Mouse (Mus musculus) layer of hippocampus, adult 9-11 months (tissue): Measurements from ENCODE around the gene Asgr1.
"Not testable (repeated sequence)": the region's sequence is repeated elsewhere in the genome, so short reads cannot be mapped to it uniquely, and the experiment has no call there.

ENCODE experiments used
- DNase-seq: peaks from one replicate; pipeline ENCODE4 v3.0.0; 2022

Gene Asgr1

DNA sequence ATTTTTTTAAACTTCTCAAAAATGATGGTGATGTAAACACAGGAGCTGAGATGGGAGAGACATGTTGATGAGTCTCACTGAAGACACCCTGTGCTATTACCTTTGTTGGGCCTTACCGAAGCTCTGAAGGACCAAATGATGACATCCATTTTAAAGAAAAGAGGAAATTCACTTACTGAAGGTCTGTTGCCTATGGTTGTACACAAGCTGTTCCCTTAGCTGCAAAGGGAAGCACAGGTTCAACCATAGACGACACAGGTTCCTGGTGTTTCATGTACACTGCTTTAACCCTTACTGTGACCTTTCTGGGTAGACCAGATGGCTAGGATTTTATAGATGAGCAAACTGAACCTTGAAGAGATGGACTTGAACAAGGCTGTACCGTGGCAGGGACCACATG is 16.7 kb downstream of the Asgr1 start:
- not testable (repeated sequence) for DNase-seq

DNA sequence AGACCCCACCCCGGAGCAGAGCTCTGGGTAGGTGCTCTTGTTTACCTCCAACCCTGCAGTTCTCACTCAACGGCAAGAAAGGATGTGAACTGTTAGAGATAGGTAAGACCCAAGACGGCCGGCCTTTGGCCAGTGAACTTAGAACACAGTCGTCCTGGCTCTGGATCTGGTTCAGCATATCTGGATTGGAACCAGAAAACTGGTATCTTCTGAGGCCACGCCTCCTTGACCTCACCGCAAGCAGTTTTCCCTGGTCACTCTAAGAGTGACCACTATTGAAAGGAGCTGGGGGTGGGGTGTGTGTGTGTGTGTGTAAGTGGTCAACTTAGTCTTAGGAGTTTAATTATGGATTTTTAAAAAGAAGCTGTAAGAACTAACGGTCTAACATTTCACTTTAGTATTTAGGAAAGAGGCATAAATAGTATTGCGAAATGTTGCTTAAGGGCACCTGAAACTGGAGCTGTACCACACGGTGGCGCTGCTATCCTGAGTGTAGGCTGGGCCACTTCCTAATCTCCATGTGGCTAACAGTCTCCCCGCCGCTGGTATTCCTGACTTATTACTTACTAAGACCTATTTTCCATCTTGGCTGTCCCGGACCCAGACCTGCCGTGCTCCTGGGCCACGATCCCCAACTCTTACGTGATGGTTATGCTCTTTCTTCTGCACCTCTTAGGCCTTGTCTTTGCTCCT is 20.6 kb downstream of the Asgr1 start:
- peak; percentile 59 for DNase-seq

DNA sequence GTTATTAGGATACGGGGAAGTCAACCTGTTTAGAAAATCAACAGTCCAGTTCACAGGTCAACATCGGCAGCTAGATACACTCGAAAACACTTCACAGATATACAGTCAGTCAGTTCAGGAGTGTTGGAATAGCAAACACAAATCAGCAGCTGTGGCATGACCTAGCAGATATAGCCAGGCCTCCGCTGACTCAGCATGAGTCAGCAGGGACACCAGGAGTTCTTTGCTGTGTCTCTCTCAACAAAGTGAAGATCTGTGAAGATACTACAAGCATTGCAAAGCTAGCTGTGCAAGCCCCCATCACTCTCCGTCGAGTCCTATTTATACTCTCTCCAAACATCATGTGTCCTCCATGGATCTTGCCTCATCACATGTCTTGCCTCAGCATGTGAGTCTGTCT is 21.7 kb downstream of the Asgr1 start:
- no peak for DNase-seq

DNA sequence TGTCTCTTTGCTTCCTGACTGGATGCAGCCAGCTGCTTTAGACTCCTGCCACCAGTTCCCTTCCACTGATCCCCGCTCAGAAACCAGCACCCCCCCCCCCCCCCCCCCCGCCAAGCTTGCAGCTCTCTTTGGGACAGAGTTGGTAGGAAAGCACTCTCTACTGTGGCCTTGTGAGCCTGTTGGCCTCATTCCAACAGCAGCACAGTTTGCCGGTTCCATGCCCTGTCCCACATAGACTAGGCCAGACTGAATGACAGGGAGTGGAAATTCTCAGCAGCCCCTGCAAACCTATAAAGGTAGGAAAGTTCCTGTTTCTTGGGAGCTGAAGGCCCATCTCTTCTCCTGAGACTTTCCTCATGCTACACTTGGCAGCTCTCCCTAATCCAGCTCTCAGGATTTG is 23.6 kb downstream of the Asgr1 start:
- no peak for DNase-seq

DNA sequence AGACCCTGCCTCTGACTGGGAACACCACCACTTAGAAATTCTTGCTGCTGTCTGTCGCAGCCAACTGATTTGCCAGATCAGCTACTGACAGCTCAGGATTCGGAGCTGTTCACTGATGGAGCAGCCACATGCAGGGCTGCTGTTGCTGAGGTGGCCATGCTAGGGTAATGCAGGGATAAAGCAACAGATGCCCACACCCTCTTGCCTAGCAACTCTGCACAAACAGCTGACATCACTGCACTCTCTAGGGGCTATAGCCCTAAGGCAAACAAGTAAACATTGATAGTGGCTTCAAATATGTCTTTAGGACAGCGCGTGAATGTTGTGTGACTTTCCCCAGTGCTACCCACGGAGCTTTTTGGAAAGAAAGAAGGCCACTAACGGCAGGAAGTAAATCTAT is 25.3 kb downstream of the Asgr1 start:
- no peak for DNase-seq

DNA sequence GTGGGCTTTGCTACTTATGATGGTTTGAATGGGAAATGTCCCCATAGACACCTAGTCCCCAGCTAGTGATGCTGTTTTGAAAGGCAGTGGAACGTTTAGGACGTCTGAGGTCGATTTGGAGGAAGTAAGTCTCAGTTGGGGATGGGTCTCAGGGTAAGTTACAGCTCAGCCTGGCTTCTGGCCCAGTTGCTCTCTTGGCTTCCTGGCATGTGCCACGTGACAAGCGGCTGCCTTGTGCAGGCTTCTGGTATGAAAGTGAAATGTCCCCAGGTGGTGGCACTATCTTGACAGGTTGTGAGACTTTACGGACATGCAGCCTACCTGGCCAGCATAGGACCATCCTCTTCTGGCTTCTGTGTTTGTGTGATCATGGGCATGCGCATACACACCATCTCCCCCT is 26.0 kb downstream of the Asgr1 start:
- peak; percentile 25 for DNase-seq

DNA sequence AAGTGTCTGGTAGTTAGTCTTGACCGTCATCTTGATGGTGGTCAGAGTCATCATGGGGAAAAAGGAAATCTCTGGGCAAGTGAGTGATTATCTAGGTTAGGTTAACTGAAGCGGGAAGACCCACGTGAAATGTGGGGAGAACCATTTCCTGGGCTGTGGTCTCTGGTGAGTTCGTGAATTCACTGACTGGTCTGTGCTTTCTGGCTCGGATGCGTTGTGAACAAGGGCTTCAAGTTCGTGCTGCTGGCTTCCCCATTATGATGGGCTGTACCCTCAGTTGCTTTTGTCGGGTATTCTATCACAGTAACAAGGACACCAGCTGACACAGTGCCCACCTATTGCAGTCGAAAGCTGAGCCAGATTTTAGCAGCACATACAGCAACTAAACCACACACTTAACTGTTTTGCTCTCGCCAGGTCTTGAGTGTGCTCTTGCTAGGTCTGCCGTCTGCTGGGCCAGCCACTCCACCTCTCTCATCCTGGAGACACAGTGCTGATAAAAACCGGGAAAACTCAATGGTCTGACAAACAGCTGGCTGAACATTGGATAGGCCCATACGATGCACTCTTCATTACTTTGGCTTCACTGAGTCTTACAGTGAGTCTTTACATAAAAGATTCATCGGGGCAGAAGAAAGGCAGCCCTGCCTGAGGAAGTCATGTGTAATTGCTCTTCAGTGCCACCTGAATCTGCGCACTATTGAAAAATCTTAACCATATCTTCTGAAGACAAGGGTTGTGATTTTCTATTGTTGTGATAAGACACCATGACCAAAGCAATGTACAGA is 27.1 kb downstream of the Asgr1 start:
- no peak for DNase-seq

DNA sequence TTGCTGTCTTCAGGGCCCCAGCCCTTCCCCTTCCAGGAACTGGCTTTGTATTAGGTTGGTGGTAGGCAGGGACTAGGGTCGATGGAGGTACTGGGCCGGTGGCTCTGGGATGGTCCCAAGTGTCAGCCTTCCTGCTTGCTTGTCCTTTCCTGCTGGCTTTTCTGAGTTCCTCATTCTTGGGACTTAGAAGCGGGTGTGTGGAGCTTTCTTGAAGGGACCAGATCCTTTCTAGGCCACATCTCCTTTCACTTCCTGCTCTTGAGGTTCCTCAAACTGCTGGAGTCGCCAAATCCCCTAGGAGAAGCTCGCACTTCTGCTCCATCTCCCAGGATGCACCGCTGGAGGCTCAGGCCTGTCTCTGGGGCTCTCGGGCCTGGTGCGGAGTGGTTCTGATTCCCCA is 30.7 kb downstream of the Asgr1 start:
- DNase-seq, result peak; percentile 45

DNA sequence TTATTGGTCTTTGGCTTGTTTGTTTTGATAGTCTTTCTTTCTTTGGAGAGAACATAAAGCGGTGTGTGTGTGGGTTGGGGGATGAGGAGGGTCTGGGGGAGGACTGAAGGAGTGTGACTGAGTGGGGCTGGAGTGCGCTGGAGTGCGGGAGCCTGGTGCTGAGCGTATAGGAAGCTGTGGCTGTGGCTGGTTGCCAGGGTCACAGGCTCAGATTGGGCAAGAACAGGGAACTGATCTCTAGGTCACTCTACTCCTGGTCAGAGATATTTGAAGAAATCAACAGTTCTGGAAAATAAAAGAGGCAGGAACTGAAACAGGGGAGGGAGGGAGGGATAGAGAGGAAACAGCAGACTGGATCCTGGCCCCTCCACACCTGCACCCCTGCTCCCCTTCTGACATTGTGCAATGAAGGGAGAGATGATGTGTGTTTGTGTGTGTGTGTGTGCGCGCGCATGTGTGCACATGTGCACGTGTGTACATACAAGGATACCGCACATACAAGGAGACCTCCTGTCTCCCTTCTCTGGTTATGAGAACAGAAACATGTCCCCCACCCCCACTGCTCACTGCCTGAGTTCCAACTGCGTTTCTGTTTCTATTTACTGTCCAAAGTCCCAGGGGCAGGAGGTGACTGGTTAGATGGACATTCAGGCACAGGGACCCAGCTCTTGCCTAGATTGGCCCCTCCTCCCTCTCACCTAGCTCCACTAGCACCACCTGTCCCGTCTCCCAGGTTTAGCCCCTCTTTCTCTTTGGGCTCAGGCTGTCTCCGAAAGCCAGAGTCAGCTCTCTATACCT is 38.3 kb downstream of the Asgr1 start, which contains the start of gene Asgr2:
Asgr2 (plus strand) TSS at position 659 of the 798 bp plus-strand sequence.
- peak; percentile 62 for DNase-seq

DNA sequence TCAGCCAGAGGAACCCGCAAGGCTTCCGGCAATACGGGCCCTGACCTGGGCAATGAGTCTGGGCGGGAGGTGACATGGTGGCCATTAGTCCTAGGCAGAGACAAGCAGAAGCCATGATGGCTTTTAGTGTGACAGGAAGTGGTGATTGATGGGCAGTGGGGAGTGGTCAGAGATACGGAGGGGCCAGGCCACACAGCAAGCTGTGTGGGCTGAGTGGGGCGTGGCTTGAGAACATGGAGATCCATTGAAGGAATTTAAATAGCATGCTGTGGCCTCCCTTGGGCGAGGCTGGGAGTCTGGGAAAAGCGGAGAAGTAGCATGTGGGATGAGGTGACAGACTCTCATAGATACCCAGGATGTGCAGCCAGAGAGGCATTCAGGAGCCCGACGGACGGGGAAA is 43.5 kb downstream of the Asgr1 start:
- no peak for DNase-seq

DNA sequence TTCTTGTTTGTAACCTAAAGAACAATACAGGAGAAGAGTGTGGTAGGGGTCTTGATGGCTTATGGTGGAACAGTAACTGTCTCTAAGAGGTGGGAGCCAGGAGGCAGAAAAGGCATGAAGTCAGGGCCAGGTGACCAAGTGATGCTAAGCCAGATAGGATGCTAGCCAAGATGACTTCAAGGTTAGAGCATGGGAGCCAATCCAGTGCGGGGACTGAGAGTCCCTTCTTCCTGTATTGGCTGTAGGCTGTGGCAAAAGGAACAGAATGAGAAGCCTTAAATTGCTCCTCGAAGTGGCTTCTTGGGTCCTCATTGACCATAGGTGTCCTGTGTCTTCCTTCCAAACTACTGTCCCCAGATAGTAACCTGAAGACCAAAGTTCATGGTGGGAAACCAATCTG is 45.2 kb downstream of the Asgr1 start:
- DNase-seq, result no peak

DNA sequence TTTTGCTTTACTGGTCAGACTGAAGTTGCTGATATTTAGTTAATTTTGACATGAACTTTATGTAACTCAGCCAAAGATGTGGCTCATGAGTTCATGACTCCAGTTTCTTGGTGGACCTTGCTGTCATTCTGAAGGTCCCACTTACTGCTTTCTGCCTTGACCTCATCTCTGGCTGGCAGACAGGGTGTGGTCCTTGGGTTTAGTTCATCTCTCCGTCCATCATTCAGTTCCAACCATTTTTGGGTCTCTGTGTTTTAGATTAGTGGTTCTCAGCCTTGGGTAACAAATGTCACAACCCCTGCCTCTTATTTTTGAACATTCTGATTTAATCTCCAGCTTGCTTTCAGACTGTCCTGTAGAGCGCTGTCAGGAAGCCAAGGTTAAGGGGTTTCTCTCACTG is 45.9 kb downstream of the Asgr1 start:
- no peak for DNase-seq

DNA sequence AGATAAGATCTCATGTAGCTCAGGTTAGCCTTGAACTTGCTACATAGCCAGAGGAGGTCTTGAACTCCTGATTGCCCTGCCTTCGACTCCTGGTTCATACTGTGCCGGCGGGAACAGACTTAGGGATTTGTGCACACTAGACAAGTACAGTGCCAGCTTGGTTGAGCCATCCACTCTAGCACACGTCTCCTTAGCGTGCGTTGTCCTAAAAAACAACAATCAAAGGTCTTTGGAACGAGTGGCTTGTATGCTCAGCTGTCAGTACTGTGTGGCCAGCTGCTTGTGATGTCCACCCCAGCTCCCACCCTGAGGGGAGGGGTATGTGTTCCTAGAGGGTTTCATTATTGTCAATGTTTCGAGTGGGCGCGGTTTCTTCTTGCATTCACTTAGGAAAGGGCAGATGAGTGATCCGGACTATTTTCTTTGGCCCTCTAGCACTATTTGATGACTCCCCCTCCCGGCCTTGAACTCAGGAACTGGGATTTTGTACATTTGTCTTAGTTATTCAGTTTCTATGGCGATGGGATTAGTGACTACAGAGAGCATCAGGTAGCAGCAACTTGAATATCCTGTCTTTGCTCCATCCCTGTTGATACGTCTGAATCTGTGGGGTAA is 49.9 kb downstream of the Asgr1 start:
- DNase-seq, result no peak

DNA sequence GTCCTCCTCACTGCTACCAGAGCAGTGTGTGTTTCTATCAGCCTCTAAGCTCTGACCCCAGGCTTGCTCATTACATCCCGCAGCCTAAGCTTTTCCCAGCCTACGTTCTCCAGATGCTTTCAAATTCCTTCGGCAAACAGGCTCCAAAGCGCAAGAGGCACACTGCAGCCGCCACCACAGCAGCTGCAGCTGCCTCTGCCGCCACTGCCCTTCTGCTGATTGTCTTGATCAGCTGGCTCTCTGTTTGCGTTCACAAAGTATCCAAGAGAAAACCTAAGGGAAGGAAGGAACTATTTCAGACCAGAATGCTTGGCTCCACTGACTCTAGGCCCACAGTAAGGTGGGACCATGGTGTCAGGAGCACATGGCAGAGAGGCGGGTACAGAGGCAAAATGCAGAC is 53.2 kb downstream of the Asgr1 start:
- no peak for DNase-seq
